Mouse (Mus musculus): ENCODE measurements around the gene Spocd1. TPM values are rescaled to one million over a fixed set of nuclear protein-coding genes. Genes with fewer than 3 reads are reported as not detected.

The Spocd1 gene
- total and polyA plus RNA-seq, 2 experiments from 2014 or later: 0.08 to 0.37 TPM

- ATAC-seq (no peak), DNase-seq (ENCODE audit: low spot score) (no peak)
- Histone ChIP-seq H3K9me3 (ENCODE audit: low read length) (no peaks in the 10 kb centered on the region), H3K4me3 (ENCODE audit: low read length) (no peak overlapping the region), H3K27me3 (ENCODE audit: insufficient read depth, low read length) (no peaks in the 10 kb centered on the region), H3K4me2 (ENCODE audit: low read depth, low read length) (no peak overlapping the region), H3K36me3 (ENCODE audit: insufficient read depth, low read length) (no peaks in the 10 kb centered on the region), H3K27ac (no peak overlapping the region), H3K9ac (replicated peaks; ENCODE audit: low read length) (no peak overlapping the region), H3K4me1 (ENCODE audit: insufficient read depth, low read length) (peaks cover 22% of the 10 kb centered on the region)
- 73% methylated on average over 4 of the region's 4 CpGs for WGBS
- TF ChIP-seq CTCF (IDR thresholded peaks at IDR 0.05; ENCODE audit: low read depth): no peak
Observed at GRCm38 (mm10) chr4:129978930-129979329, 49.9 kb downstream of the Spocd1 start.

GRCm38 (mm10) chr4:129981657-129982056, 52.6 kb downstream of the Spocd1 start:
- Histone ChIP-seq H3K9me3 (ENCODE audit: low read length) (no peaks in the 10 kb centered on the region), H3K4me2 (ENCODE audit: low read depth, low read length) (no peak overlapping the region), H3K9ac (replicated peaks; ENCODE audit: low read length) (no peak overlapping the region), H3K27ac (no peak overlapping the region), H3K36me3 (ENCODE audit: insufficient read depth, low read length) (no peaks in the 10 kb centered on the region), H3K27me3 (ENCODE audit: insufficient read depth, low read length) (no peaks in the 10 kb centered on the region), H3K4me1 (ENCODE audit: insufficient read depth, low read length) (peaks cover 27% of the 10 kb centered on the region), H3K4me3 (ENCODE audit: low read length) (no peak overlapping the region)
- WGBS: 31% methylated on average over 11 of the region's 11 CpGs
- no peak for ATAC-seq
- DNase-seq (ENCODE audit: low spot score): no peak
- no peak for TF ChIP-seq CTCF (IDR thresholded peaks at IDR 0.05; ENCODE audit: low read depth)

GRCm38 (mm10) chr4:129983046-129983445, 54.0 kb downstream of the Spocd1 start:
- no peak for DNase-seq (ENCODE audit: low spot score)
- no peak for TF ChIP-seq CTCF (IDR thresholded peaks at IDR 0.05; ENCODE audit: low read depth)
- H3K4me1 ChIP-seq (ENCODE audit: insufficient read depth, low read length): peaks cover 39% of the 10 kb centered on the region
- ATAC-seq: no peak
- H3K9ac ChIP-seq (replicated peaks; ENCODE audit: low read length): no peak overlapping the region; the same call in 1 of the 2 replicates
- no peaks in the 10 kb centered on the region for H3K27me3 ChIP-seq (ENCODE audit: insufficient read depth, low read length)
- H3K9me3 ChIP-seq (ENCODE audit: low read length): no peaks in the 10 kb centered on the region
- H3K36me3 ChIP-seq (ENCODE audit: insufficient read depth, low read length): no peaks in the 10 kb centered on the region
- no peak overlapping the region; the same call in 1 of the 2 replicates for H3K4me2 ChIP-seq (ENCODE audit: low read depth, low read length)
- peak overlapping the region; percentile 36; the same call in 1 of the 2 replicates for H3K27ac ChIP-seq
- 25% methylated on average over 5 of the region's 5 CpGs for WGBS
- H3K4me3 ChIP-seq (ENCODE audit: low read length): no peak overlapping the region

GRCm38 (mm10) chr4:129983764-129984420, 54.8 kb downstream of the Spocd1 start:
- Histone ChIP-seq H3K9ac (replicated peaks; ENCODE audit: low read length) (peak overlapping the region; percentile 84), H3K27ac (peak overlapping the region; percentile 84), H3K4me1 (ENCODE audit: insufficient read depth, low read length) (peaks cover 43% of the 10 kb centered on the region), H3K27me3 (ENCODE audit: insufficient read depth, low read length) (no peaks in the 10 kb centered on the region), H3K36me3 (ENCODE audit: insufficient read depth, low read length) (no peaks in the 10 kb centered on the region), H3K9me3 (ENCODE audit: low read length) (no peaks in the 10 kb centered on the region), H3K4me2 (ENCODE audit: low read depth, low read length) (peak overlapping the region; percentile 82), H3K4me3 (ENCODE audit: low read length) (peak overlapping the region; percentile 87)
- DNase-seq (ENCODE audit: low spot score) (peak; percentile 87), ATAC-seq (peak; percentile 19; the same call in 1 of the 2 replicates)
- TF ChIP-seq CTCF (IDR thresholded peaks at IDR 0.05; ENCODE audit: low read depth): peak; percentile 68
- 3% methylated on average over 15 of the region's 15 CpGs for WGBS

GRCm38 (mm10) chr4:129984421-129985061, 55.5 kb downstream of the Spocd1 start, which contains the start of gene Adgrb2:
TSS of gene Adgrb2 (plus strand) at chr4:129984870.
- H3K4me2 ChIP-seq (ENCODE audit: low read depth, low read length): peak within 1 kb of the TSS; percentile 82
- ATAC-seq (peak; percentile 33), DNase-seq (ENCODE audit: low spot score) (peak; percentile 85)
- H3K27ac ChIP-seq: peak within 1 kb of the TSS; percentile 84
- no peaks in the 10 kb centered on the region for H3K36me3 ChIP-seq (ENCODE audit: insufficient read depth, low read length)
- H3K9me3 ChIP-seq (ENCODE audit: low read length): no peaks in the 10 kb centered on the region
- TF ChIP-seq CTCF (IDR thresholded peaks at IDR 0.05; ENCODE audit: low read depth): no peak
- H3K4me3 ChIP-seq (ENCODE audit: low read length): peak within 1 kb of the TSS; percentile 87
- WGBS: 7% methylated on average over 66 of the region's 77 CpGs
- H3K27me3 ChIP-seq (ENCODE audit: insufficient read depth, low read length): no peaks in the 10 kb centered on the region
- peaks cover 49% of the 10 kb centered on the region for H3K4me1 ChIP-seq (ENCODE audit: insufficient read depth, low read length)
- peak within 1 kb of the TSS; percentile 84 for H3K9ac ChIP-seq (replicated peaks; ENCODE audit: low read length)

GRCm38 (mm10) chr4:129985161-129985670, 56.2 kb downstream of the Spocd1 start:
- no peak for DNase-seq (ENCODE audit: low spot score)
- WGBS: under 1% methylated on average over 36 of the region's 48 CpGs
- Histone ChIP-seq H3K4me3 (ENCODE audit: low read length) (peak overlapping the region; percentile 87), H3K9ac (replicated peaks; ENCODE audit: low read length) (peak overlapping the region; percentile 84), H3K9me3 (ENCODE audit: low read length) (no peaks in the 10 kb centered on the region), H3K4me1 (ENCODE audit: insufficient read depth, low read length) (peaks cover 54% of the 10 kb centered on the region), H3K36me3 (ENCODE audit: insufficient read depth, low read length) (no peaks in the 10 kb centered on the region), H3K4me2 (ENCODE audit: low read depth, low read length) (peak overlapping the region; percentile 82), H3K27ac (peak overlapping the region; percentile 84), H3K27me3 (ENCODE audit: insufficient read depth, low read length) (no peaks in the 10 kb centered on the region)
- peak; percentile 11 for ATAC-seq
- no peak for TF ChIP-seq CTCF (IDR thresholded peaks at IDR 0.05; ENCODE audit: low read depth)
